Mouse (Mus musculus): ENCODE measurements around the gene Endog.
"Not testable (repeated sequence)": the region's sequence is repeated elsewhere in the genome, so short reads cannot be mapped to it uniquely, and the experiment has no call there.

Endog gene

DNA sequence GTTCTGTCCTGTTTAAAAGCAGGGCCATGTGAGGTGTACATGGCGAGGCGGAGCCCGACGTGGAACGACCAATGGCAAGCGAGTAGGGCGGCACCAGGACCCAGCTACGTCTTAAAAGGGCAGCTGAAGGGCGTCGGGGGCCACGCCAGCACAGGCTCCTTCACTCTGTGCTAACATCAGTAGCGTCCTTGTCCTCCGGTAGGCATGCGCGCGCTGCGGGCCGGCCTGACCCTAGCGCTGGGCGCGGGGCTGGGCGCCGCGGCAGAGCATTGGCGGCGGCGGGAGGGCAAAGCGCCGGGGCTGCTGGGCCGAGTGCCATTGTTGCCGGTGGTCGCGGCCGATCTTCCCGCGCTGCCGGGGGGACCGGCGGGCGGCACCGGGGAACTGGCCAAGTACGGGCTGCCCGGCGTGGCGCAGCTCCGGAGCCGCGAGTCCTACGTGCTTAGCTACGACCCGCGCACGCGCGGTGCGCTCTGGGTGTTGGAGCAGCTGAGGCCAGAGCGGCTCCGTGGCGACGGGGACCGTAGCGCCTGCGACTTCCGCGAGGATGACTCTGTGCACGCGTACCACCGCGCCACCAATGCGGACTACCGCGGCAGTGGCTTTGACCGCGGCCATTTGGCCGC is at the start of gene Endog:
Gene Endog (plus strand): TSS at position 123 of the 626 bp plus-strand sequence.
- DNase-seq: peak; percentile 75

DNA sequence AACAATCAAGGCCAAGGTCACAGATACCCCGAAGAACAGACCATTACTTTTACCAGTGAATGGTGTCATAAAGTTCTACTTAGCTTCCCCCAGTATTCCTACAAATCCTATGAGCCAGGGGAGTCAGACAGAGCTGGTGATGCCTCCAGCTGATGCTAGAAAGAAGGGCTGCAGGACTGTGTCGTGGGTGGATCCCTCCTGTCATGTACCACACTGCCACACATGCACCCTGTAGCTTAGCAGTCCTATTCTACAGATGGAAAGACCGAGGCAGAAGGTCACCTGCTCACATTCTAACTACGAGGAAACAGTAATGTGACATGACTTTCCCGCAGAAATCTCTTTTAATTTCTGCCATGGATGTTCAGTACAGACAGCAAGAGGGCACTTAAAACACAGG is 48.5 kb upstream of the Endog start:
- no peak for DNase-seq

GRCm38 (mm10) chr2:30123729-30124471 is 47.4 kb upstream of the Endog start:
- DNase-seq: no peak

- peak; percentile 93 for DNase-seq
Observed at GRCm38 (mm10) chr2:30124472-30125274, 46.6 kb upstream of the Endog start, which contains the start of gene Zer1. Gene Zer1 (minus strand): TSS chr2:30124585.

DNA sequence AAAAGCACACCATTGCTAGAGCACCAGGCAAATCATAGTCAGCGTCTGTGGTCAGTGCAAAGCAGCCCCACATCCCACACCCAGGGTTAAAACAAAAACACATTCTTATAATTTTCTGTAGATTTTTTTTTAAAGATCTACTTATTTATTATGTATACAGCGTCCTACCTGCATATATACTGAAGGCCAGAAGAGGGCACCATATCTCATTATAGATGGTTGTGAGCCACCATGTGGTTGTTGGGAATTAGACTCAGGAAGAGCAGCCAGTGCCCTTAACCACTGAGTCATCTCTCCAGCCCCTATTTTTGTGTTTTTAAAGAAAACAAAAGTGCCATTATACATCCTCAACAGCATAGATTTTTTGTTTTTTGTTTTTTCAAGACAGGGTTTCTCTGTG is 42.5 kb upstream of the Endog start:
- DNase-seq: peak; percentile 62 to 69

- DNase-seq: no peak
Observed at GRCm38 (mm10) chr2:30130156-30130555, 41.1 kb upstream of the Endog start.

GRCm38 (mm10) chr2:30131240-30131639 is 40.1 kb upstream of the Endog start:
- DNase-seq: peak; percentile 29 to 33

DNA sequence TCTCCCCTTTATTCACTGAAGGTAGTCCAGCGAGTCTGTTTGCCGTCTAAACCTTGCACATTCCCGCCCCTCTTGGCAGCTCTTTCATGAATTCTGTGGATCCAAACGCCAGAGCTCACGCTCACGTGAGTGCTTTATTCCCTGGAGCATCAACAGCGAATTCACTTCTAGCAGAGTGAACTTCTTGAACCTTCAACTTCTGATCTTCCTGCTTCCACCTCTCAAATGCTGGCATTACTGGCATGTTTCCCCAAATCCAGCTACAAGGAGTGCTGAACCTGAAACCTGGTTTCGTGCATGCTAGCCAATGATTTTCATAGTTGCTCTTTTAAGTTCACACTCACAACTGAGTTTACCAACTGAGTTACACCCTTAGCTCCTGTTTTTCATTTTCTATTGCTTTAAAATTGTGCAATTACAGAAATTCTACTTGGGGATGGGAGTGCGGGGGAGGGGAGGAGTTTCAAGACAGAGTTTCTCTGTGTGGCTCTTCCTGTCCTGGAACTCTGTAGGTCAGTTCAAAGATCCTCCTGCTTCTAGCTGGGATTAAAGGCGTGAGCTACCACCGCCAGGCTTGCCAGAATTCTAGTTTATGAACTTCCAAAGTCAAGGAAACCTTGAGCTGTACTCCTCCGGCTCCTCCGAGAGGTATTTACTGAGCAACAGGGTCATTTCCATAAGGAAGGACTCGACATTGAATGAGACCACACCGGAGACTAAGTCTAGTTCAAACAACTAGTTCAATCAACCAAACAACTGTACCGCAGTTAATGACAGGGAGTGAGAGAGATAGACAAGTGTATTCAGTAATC is 38.3 kb upstream of the Endog start:
- DNase-seq: peak in 1 of 2 experiments; percentile 13

GRCm38 (mm10) chr2:30133613-30134377 is 37.5 kb upstream of the Endog start, which contains the start of gene Tbc1d13:
Gene Tbc1d13 (plus strand): TSS chr2:30133746.
- DNase-seq: peak; percentile 100

GRCm38 (mm10) chr2:30134378-30134711 is 36.9 kb upstream of the Endog start:
- DNase-seq: no peak

GRCm38 (mm10) chr2:30134928-30135620 is 36.2 kb upstream of the Endog start:
- no peak for DNase-seq

DNA sequence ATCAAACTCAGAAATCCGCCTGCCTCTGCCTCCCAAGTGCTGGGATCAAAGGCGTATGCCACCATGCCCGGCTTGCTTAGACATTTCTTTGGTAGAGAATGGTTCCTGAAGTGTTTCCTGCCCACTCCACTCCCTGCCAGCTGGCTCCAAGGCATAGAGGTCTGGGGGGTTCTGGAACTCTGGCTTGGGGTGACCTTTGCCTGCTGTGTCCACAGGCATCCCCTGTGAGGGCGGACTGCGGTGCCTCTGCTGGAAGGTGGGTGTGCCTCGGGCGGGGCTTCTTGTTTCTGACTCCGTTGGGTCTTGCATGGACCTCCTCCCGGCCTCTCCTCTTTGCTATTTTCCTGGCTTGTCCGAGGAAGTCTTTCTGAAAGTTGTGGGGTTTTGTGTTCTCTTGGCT is 34.8 kb upstream of the Endog start:
- DNase-seq: no peak

GRCm38 (mm10) chr2:30140021-30140420 is 31.3 kb upstream of the Endog start:
- DNase-seq: not testable (repeated sequence)

- no peak for DNase-seq
Observed at GRCm38 (mm10) chr2:30144436-30144835, 26.9 kb upstream of the Endog start.

- DNase-seq: no peak
Observed at GRCm38 (mm10) chr2:30147466-30147865, 23.8 kb upstream of the Endog start.

DNA sequence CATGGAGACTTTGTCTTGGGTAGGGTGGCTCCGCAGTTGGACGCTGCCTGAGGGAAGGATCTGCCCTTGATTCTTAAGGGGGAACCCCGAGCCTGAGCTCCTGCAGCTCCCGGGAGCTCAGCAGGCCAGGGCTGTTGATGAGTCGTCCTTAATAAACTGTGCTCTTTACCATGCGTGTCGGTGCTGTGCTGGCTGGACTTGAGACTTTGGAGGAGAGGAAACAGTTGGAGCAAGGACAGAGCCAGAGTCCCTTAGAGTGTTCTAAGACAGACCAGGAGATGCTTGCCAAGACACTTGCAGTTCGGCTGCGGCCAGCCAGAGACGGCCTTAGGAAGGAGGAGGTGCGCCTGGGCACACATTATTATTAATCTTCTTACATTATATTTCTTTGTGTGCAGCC is 19.5 kb upstream of the Endog start:
- DNase-seq: no peak

GRCm38 (mm10) chr2:30152616-30153015 is 18.7 kb upstream of the Endog start:
- DNase-seq: no peak

DNA sequence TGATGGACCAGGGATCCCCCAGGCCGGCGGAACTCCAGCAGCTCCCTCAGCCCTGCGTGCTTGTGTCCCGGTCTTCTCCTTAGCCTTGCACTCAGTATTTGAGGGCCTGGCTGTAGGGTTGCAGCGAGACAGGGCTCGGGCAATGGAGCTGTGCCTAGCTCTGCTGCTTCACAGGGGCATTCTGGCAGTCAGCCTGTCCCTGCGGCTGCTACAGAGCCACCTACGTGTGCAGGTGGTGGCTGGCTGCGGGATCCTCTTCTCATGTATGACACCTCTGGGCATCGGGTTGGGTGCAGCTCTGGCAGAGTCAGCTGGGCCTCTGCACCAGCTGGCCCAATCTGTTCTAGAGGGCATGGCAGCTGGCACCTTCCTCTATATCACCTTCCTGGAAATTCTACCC is 11.4 kb upstream of the Endog start:
- not testable (repeated sequence) for DNase-seq

GRCm38 (mm10) chr2:30161809-30162208 is 9.5 kb upstream of the Endog start:
- DNase-seq: peak; percentile 50 to 60

GRCm38 (mm10) chr2:30164340-30164932 is 6.9 kb upstream of the Endog start:
- DNase-seq: no peak

DNA sequence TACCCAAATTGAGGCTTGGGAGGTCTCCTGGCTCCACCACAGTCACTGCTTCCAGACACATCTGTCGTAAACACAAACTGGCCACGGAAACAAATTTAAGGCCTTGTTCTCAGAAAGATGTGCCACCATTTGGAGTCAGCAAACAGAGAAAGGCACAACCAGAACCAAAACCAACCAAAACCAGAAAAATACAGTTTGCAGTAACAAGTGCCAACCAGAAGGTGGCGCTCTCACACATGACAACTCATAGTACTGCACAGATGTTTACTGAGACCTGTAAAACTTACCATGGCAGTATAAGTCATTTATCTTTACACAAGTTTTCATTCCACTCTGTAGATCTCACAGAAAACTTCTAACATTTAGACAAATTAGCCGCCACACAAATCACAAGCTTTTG is 4.6 kb upstream of the Endog start:
- peak; percentile 9 to 21 for DNase-seq

All from B cell, adult 2 months (primary cell).